Comparison of ENCODE assay signal across 22 mouse cellular contexts in genomic region chr6:120600376-120600775, GRCm38 (mm10).
DNase-seq lines count a peak whose midpoint lies in the region; ATAC-seq lines count a peak whose summit lies in the region.
"Had no signal": no experiment of that assay in that cellular context is flagged by ENCODE, and none has a peak within 500 bp of the region (broad histone marks: within the 10 kb centered on the region; RNA-seq: fewer than 3 reads in every experiment).

No protein-coding gene starts in this region.

- H3K4me1 ChIP-seq in liver, embryonic 11.5 days (replicated peaks; ENCODE audit: control insufficient read depth, insufficient read depth, low read length), result peaks cover 21% of the 10 kb centered on the region
- H3K4me1 ChIP-seq in liver, embryonic 12.5 days, result peaks cover 68% of the 10 kb centered on the region
- H3K4me1 ChIP-seq in liver, embryonic 16.5 days (ENCODE audit: control insufficient read depth, low read depth, low read length), result peaks cover 51% of the 10 kb centered on the region
- H3K4me1 ChIP-seq: embryonic facial prominence, embryonic 15.5 days; heart, embryonic 15.5 days had no signal

- no peak overlapping the region for H3K4me3 ChIP-seq in liver, embryonic 11.5 days (ENCODE audit: low read depth, low read length)
- no peak overlapping the region for H3K4me3 ChIP-seq in liver, embryonic 12.5 days
- no peak overlapping the region for H3K4me3 ChIP-seq in liver, embryonic 16.5 days (ENCODE audit: low read depth, low read length)
- H3K4me3 ChIP-seq: embryonic facial prominence, embryonic 15.5 days; forebrain, embryonic 15.5 days; heart, adult 2 months; heart, embryonic 15.5 days; hindbrain, embryonic 10.5 days had no signal

- 43% methylated on average over 2 of the region's 2 CpGs for WGBS in liver, embryonic 11.5 days
- WGBS in liver, embryonic 12.5 days (ENCODE audit: insufficient replicate concordance), result 30% methylated on average over 2 of the region's 2 CpGs
- WGBS in liver, embryonic 16.5 days (ENCODE audit: insufficient replicate concordance), result 18% methylated on average over 2 of the region's 2 CpGs

- no peaks in the 10 kb centered on the region for H3K9me3 ChIP-seq in liver, embryonic 11.5 days (ENCODE audit: control insufficient read depth, low read length)
- 0 out of 2 replicates have a peak, but pooled peaks cover 4% of the 10 kb centered on the region for H3K9me3 ChIP-seq in liver, embryonic 12.5 days (replicated peaks)
- H3K9me3 ChIP-seq in liver, embryonic 16.5 days (replicated peaks; ENCODE audit: control insufficient read depth, low read length), result peaks cover 4% of the 10 kb centered on the region; the same call in 1 of the 2 replicates
- H3K9me3 ChIP-seq: embryonic facial prominence, embryonic 15.5 days; forebrain, embryonic 15.5 days; G1E; heart, embryonic 15.5 days; hindbrain, embryonic 10.5 days had no signal

- H3K4me2 ChIP-seq in liver, embryonic 11.5 days, result no peak overlapping the region
- no peak overlapping the region for H3K4me2 ChIP-seq in liver, embryonic 12.5 days
- H3K4me2 ChIP-seq in liver, embryonic 16.5 days (ENCODE audit: low read depth, low read length), result peak overlapping the region; percentile 25; the same call in 1 of the 2 replicates
- H3K4me2 ChIP-seq: embryonic facial prominence, embryonic 15.5 days; forebrain, embryonic 15.5 days; heart, embryonic 11.5 days; heart, embryonic 15.5 days; hindbrain, embryonic 14.5 days had no signal

- H3K27ac ChIP-seq in liver, embryonic 11.5 days (ENCODE audit: low read depth, low read length), result no peak overlapping the region
- H3K27ac ChIP-seq in liver, embryonic 12.5 days, result peak overlapping the region; percentile 73
- H3K27ac ChIP-seq in liver, embryonic 16.5 days (ENCODE audit: low read length), result peak overlapping the region; percentile 74
- H3K27ac ChIP-seq: embryonic facial prominence, embryonic 15.5 days; forebrain, embryonic 15.5 days; heart, adult 2 months; heart, embryonic 15.5 days; hindbrain, embryonic 10.5 days; hindbrain, embryonic 14.5 days had no signal

- H3K36me3 ChIP-seq in liver, embryonic 11.5 days (ENCODE audit: control insufficient read depth, insufficient read depth, low read length), result no peaks in the 10 kb centered on the region
- no peaks in the 10 kb centered on the region for H3K36me3 ChIP-seq in liver, embryonic 12.5 days
- no peaks in the 10 kb centered on the region for H3K36me3 ChIP-seq in liver, embryonic 16.5 days (ENCODE audit: control insufficient read depth, insufficient read depth)
- H3K36me3 ChIP-seq: embryonic facial prominence, embryonic 15.5 days; forebrain, embryonic 15.5 days; G1E; heart, embryonic 15.5 days; hindbrain, embryonic 10.5 days had no signal

- peak; percentile 65 for DNase-seq in liver
- no peak for DNase-seq in liver, embryonic 11.5 days (ENCODE audit: low spot score)
- no peak for DNase-seq in kidney, adult 9 months
- no peak for DNase-seq in kidney, adult 11 months
- no peak for DNase-seq in adrenal gland, postnatal 14 days
- DNase-seq: adrenal gland, postnatal 10 days; B cell, adult 2 months; cerebellum, adult 2 months; cerebellum, postnatal 14 days; embryo, embryonic 11 days; gastrocnemius, postnatal 14 days; heart, adult 2 months had no signal

- no peaks in the 10 kb centered on the region for H3K27me3 ChIP-seq in liver, embryonic 11.5 days (replicated peaks; ENCODE audit: control insufficient read depth, insufficient read depth, low read length)
- H3K27me3 ChIP-seq in liver, embryonic 12.5 days (replicated peaks), result peaks cover 8% of the 10 kb centered on the region; the same call in 1 of the 2 replicates
- no peaks in the 10 kb centered on the region for H3K27me3 ChIP-seq in liver, embryonic 16.5 days (ENCODE audit: control insufficient read depth, insufficient read depth, low read depth, low read length)
- H3K27me3 ChIP-seq: embryonic facial prominence, embryonic 15.5 days; forebrain, embryonic 15.5 days; heart, embryonic 15.5 days had no signal

- H3K9ac ChIP-seq in liver, embryonic 11.5 days (ENCODE audit: low read depth, low read length), result no peak overlapping the region
- peak overlapping the region; percentile 6; the same call in 1 of the 2 replicates for H3K9ac ChIP-seq in liver, embryonic 12.5 days
- H3K9ac ChIP-seq in liver, embryonic 16.5 days (ENCODE audit: low read depth, low read length), result no peak overlapping the region
- H3K9ac ChIP-seq: embryonic facial prominence, embryonic 15.5 days; forebrain, embryonic 15.5 days; heart, embryonic 15.5 days; hindbrain, embryonic 14.5 days had no signal

- no peak for ATAC-seq in liver, embryonic 11.5 days (replicated peaks; ENCODE audit: low FRiP score)
- ATAC-seq in liver, embryonic 12.5 days, result no peak
- ATAC-seq in liver, embryonic 16.5 days (ENCODE audit: low read depth), result no peak
- ATAC-seq: CD4-positive, CD25-positive, alpha-beta regulatory T cell, adult 4 months; forebrain, embryonic 15.5 days had no signal
